Mouse (Mus musculus) megakaryocyte progenitor cell, adult 5-6 weeks (primary cell): ENCODE results near the gene Iqca. TPM values are rescaled to one million over a fixed set of nuclear protein-coding genes. Genes with fewer than 3 reads are reported as not detected.

Experiments used
- ATAC-seq: replicated peaks from 2 replicates; pipeline ENCODE4 v1.8.0; 2016; ENCODE audit warnings: mild to moderate bottlenecking, moderate TSS enrichment, inconsistent platforms; ENCODE audit not compliant: poor library complexity
- total RNA-seq, 2 experiments: library from RNA; stranded (forward) in 1 of 2; stranded (reverse) in 1 of 2; fragments of 157-497, 149-512 nt in 1 of 2; fragments of 200-1000 nt in 1 of 2; gene quantifications; 2 replicates each; pipeline versions ENCODE4 v1.2.3 to v1.2.4; 2015 to 2017

Gene Iqca
- total RNA-seq (2015), result not detected in 2 replicates
- total RNA-seq (2017), result not detected in 2 replicates

DNA sequence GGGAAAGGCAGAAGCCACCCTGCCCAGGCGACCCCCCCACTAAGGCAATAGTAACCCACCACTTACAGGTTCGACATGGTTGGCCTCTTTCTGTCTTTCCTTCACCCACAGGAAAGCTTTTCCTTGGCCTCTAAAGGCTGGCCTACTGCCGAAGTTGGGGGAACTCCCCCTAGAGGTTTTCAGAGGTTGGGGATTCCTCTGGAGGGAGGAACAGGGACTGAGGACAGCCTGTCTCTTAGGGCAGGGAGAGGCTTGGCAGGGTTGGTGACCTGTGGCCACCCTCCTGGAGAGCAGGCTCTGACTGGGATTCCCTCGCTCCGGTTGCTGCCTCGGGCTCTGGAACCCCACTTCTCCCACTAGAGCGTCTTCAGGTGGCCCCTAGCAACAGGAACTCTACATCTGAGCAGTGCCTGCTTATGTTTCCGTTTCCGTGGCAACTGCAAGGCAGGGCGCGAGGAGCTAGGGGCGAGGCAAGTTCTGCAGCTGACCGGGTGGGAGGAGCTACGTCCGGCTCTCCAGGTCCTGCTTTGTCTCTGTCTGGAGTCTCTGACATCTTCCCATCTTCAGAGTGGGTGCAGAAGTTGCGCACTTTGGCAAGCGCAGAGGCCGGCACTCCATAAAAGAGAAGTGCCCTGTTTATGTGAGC is at the start of gene Iqca:
Gene Iqca, minus strand, starts transcription at position 303 of the 646 bp plus-strand sequence.
- ATAC-seq, result peak; percentile 87

- peak; percentile 42; the same call in 1 of the 2 replicates for ATAC-seq
Observed at GRCm38 (mm10) chr1:90202207-90202978, 49.2 kb upstream of the Iqca start.

GRCm38 (mm10) chr1:90201655-90202054 is 48.5 kb upstream of the Iqca start:
- no peak for ATAC-seq

DNA sequence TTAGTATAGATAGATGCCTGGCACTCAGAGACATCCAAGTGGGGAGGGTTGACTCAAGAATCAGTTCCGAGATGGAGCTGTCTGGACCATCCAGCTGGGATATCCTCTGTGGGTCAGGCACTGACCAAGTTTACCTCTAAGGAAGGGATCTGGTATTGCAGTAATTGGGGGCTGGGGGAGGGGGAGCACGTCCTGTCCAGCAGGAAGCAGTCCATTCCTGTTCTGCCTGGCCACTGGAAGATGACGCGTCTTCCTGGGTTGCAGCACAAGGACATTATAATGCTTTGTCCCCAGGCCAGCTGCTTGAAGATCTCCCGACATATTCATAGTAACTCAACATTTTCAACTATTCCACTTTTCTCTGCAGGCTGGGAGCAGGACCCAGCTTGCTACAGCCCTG is 48.0 kb upstream of the Iqca start:
- no peak for ATAC-seq

GRCm38 (mm10) chr1:90189046-90189445 is 35.8 kb upstream of the Iqca start:
- no peak for ATAC-seq

DNA sequence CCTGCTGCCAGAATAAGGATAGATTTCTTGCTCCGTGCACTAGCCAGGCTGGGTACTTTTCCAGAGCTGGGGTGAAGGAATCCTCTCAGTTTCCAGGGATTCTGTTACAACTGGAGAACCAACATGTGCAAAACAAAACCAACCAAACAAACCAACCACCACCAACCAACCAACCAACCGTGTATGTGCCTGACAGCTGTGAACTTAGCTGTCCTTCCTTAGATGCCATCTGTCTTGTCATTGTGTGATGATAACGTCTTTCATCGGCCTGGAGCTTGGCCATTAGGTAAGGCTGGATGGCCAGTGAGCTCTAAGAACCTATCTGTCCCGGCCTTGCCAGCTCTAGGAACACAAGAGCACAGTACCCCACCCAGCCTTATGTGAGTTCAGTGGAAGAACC is 33.7 kb upstream of the Iqca start:
- no peak for ATAC-seq

DNA sequence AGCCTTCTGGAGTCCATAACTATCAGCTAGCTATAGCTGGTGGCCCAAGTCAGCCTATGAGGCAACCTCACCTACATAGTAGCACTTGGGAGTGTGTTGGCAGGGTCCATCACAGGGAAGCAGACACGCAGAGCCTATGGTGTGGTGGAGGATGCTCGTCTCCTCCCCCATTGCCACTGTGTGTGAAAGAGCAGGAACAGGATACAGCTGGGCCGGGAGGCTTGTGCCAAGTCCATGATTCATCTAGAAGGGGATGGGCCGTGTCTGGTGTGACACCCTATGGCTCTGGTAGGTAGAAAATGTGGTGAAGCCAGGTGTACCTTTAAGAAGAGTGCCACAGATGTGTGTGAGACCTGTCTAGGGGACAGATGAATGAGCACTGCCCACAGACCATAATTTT is 33.0 kb upstream of the Iqca start:
- no peak for ATAC-seq

DNA sequence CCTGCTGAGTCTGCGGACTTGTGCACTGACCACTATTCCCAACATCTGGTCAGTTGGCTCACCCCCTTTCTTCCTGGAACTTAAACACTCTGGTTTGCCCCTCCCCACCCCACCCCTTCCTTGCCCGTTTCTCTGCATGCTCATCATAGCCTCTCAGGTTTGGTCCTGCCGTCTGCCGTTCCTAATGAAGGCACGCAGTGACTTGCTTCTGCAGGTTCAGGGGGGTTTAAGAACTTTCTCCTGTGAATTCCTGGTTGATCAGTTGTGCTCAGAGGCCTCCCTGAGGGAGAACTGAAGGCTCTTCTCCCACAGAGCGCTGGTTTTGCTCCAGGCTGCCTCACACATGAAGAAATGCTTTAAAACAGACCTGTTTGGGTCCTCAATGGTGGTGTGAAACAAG is 30.4 kb upstream of the Iqca start:
- no peak for ATAC-seq

DNA sequence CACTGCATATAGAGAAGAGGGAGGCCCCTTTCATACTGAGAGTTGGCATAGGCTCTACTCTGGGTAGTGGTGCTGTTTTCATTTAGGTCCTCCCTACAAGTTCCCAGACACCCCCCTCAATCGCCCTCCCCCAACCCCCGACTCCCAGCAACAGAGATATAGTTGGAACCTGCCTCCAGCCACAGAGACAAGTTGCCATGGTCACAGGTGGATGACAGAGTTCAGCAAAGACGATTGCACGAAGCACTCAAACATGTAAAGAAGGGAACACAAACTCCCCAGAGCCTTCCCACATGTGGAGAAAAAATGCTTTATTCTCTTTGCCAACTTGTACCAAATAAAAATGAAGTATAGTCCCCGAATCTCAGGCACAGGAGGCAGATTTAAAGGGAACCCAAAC is 29.3 kb upstream of the Iqca start:
- no peak for ATAC-seq

- no peak for ATAC-seq
Observed at GRCm38 (mm10) chr1:90180966-90181699, 27.9 kb upstream of the Iqca start.

GRCm38 (mm10) chr1:90180479-90180878 is 27.3 kb upstream of the Iqca start:
- no peak for ATAC-seq

DNA sequence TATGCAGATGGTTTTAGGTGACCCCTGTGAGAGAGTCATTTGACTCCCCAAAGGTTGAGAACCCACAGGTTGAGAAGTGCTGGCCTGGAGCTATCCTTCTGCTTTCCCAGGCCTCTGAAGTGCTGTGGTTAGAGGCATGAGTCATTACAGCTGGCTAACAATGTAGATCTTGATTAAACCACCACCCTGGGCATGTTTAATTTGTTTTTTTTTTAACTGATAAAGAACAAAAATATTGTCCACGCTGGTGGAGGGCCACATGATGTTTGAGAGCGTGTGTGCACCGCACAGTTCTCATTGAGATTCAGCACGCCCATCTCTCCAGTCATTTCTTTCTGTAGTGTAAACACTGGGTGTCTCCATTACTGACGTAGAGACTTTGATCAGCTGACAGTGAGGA is 24.8 kb upstream of the Iqca start:
- no peak for ATAC-seq

GRCm38 (mm10) chr1:90177565-90177964 is 24.4 kb upstream of the Iqca start:
- no peak for ATAC-seq

GRCm38 (mm10) chr1:90176223-90176622 is 23.0 kb upstream of the Iqca start:
- no peak for ATAC-seq

GRCm38 (mm10) chr1:90174338-90174737 is 21.1 kb upstream of the Iqca start:
- ATAC-seq, result no peak

- ATAC-seq, result no peak
Observed at GRCm38 (mm10) chr1:90164319-90164718, 11.1 kb upstream of the Iqca start.

DNA sequence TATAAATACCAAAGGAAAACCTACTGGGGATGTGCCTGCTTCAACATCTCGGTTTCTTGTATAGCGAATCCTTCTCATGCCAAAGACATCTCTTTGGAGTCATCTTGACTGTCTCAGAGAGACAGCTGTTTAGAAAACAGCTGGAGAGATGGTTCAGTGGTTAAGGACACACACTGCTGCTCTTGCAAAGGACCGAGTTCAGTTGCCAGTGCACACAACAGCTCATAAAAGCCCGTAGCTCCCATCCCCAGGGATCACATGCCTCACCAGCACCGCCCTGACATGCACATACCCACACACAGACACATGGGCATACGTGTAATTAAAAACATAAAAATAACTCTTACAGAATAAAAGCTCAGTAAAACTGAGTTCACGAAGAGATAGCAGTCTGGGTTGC is 10.0 kb upstream of the Iqca start:
- ATAC-seq, result no peak

DNA sequence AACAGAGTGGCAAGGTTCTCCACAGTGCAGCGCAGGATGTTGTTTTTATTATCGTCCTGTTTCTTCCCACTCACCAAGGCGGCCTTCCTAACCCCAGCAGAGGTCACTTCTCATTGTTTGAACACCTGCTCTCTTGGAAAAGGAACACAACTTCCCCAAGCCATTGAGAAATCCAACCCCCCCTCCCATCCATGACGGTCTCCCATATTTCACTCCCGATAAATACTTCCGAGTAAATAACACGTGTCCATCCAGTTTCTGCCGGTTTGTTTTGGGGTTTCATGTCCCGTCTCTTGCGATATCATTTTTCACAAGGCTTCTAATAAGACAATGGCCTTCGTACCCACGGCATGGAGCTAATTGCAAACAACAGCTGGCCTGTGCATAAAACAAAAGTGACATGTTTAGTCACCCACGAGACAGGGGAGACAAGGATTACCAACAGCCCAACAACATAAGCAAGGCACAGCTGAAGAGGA is 9.2 kb upstream of the Iqca start:
- ATAC-seq, result no peak

DNA sequence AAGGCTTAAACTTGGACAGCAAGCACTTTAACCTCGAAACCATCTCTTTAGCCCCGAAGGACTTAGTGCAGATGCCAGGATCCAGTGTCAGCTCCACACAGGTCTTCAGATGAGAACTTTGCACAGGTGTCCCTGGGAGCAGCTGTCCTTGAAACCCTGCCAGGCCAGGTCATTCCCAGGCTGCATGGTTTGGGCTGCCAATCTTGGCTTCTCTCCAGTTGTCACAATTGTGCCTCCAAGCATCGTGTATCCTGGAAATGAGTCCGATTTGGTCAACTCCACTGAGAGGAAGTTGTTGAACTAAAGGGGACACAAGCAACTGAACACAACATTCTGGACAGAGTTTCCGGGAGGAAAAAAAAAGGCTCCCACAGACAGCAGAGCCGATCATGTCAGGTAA is 8.4 kb upstream of the Iqca start:
- no peak for ATAC-seq

DNA sequence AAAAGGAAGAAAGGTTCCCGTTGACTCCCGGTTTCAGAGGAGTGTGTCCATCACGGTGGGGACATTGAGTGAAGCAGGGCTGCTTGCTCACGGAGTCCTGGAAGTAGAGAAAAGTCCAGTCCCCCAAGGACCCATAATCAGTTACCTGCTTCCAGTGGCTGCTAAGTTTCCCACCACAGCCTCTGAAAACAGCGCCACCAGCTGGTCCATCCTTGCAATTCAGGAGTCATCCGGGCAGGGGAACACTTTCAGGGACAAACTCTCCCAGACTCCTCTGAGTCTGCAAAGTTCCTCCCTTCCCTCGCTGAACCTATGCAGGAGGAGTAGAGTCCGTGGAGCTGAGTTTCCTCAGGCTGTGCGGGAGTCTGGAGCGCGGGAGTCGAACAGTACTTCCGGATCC is 6.7 kb upstream of the Iqca start:
- ATAC-seq, result no peak

DNA sequence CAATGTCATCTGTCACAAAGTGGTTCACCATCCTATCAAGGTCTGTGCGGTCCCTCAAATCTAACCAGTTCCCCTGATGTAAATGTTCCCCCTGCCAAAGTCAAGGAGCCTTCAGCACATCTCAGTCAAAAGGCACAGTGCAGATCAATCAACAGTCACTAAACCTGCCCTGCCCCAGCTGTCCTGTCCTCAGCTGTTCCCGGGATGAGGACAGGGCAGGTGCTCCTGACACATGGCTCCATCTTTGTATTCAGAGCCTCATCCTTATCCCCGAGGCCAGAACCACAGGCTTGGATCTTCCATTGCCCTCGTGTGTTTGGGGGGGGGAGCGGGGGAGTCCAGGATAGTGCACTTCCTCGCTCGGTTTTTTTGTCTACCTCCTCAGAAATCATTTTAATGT is 3.4 kb upstream of the Iqca start:
- ATAC-seq, result no peak

- no peak for ATAC-seq
Observed at GRCm38 (mm10) chr1:90153787-90154186, 586 bp upstream of the Iqca start.
